Mouse (Mus musculus) bone marrow macrophage, adult 2 months (primary cell): ENCODE data around the gene Trpm8.

Experiments
- CTCF ChIP-seq: IDR thresholded peaks from 2 replicates; pipeline ENCODE4 v1.5.1; 2012; ENCODE audit warnings: low read depth, mild to moderate bottlenecking, low read length, moderate library complexity
- POLR2A ChIP-seq: IDR thresholded peaks from 2 replicates; pipeline ENCODE4 v1.6.1; 2012; ENCODE audit warnings: mild to moderate bottlenecking, low read depth, low read length, borderline replicate concordance

- TF ChIP-seq POLR2A, result no peak
- no peak for TF ChIP-seq CTCF
Observed at GRCm38 (mm10) chr1:88300301-88301050, 23.0 kb downstream of the Trpm8 start.
